Mouse (Mus musculus): Measurements from ENCODE around the gene Zbtb17. TPM values are rescaled to one million over a fixed set of nuclear protein-coding genes. Genes with fewer than 3 reads are reported as not detected.

The Zbtb17 gene
- polyA plus RNA-seq, 1 experiment from 2014 or later = 13.3 TPM

DNA sequence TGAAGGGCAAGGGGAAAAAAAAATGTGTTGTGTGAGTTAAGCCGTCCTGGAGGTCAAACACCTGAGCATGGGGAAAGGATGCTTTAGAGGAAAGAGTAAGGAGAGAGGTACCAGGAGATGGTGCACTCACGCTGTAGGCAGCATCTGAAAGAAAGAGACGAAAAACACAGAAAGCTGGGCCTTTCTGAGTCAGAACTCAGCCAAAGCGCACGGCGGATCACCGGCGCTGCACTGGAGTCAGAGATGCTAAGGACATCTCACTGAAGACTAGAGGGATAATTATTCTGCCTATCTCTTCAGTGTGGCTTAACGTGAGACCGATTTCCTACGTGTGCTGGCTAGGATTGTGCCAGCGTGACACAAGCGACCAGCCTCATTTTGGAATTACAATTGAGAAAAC, 16.5 kb upstream of the Zbtb17 start:
- no peaks in the 10 kb centered on the region for H3K27me3 ChIP-seq (ENCODE audit: control insufficient read depth, insufficient read depth, low read length)
- ATAC-seq (ENCODE audit: low FRiP score, low TSS enrichment) = no peak

DNA sequence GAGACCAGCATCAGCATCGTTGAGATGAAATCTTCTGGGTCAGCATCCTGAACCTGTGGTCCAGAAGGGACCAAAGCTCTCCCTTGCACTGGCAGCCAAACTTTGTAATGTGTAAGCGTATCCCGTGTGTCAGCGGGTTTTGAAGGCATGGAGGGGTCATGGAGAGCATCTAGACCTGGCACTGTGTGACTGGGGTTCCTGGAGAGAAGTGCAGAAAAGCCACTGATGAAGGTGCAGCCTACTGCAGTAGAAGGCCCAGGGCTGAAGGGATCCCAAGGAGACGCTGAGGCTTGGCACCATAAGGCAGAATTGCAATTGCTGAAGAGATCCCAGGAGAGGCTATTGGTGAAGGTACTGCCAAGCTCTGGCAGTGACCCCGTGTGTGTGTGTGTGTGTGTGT, 15.1 kb upstream of the Zbtb17 start:
- ATAC-seq (ENCODE audit: low FRiP score, low TSS enrichment) = no peak
- 84% methylated on average over 6 of the region's 6 CpGs for WGBS
- no peak for TF ChIP-seq EP300 (optimal IDR thresholded peaks at IDR 0.05)
- TF ChIP-seq CTCF (IDR thresholded peaks at IDR 0.05; ENCODE audit: low read depth) = no peak

More for the DNA sequence above, 16.5 kb upstream of the Zbtb17 start:
- Histone ChIP-seq H3K4me1 (replicated peaks; ENCODE audit: control insufficient read depth, insufficient read depth) (peaks cover 2% of the 10 kb centered on the region; the same call in 1 of the 2 replicates), H3K9ac (ENCODE audit: low read length) (no peak overlapping the region), H3K4me3 (ENCODE audit: low read depth, low read length) (no peak overlapping the region), H3K9me3 (ENCODE audit: control insufficient read depth, low read length) (no peaks in the 10 kb centered on the region), H3K4me2 (replicated peaks; ENCODE audit: low read depth) (no peak overlapping the region), H3K36me3 (ENCODE audit: control insufficient read depth, insufficient read depth, low read length) (no peaks in the 10 kb centered on the region), H3K27ac (replicated peaks) (no peak overlapping the region)
- no peak for TF ChIP-seq EP300 (optimal IDR thresholded peaks at IDR 0.05)
- TF ChIP-seq CTCF (IDR thresholded peaks at IDR 0.05; ENCODE audit: low read depth) = no peak
- no peak for DNase-seq (ENCODE audit: low spot score)
- WGBS = 86% methylated on average over 13 of the region's 13 CpGs

DNA sequence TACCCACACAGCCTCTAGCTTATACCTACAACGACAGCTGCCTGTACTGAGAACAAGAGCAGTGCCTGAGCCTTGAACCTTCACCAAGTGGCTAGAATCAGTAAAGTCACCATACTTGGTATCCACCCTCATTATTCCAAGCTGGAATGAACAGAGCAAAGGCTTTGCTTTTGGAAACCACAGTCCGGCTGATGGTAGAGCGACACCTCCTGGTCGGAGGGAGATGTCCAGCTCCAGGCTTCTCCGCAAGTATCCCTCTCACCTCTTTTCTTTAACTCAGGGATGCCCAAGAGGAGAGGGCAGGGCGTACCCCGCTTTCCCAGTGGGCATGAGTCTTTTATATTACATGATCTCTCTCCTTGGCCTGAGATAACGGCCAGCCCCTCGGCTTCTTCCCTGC, 14.6 kb upstream of the Zbtb17 start:
- Histone ChIP-seq H3K4me3 (ENCODE audit: low read depth, low read length) (no peak overlapping the region), H3K36me3 (ENCODE audit: control insufficient read depth, insufficient read depth, low read length) (no peaks in the 10 kb centered on the region), H3K27ac (replicated peaks) (no peak overlapping the region), H3K4me1 (replicated peaks; ENCODE audit: control insufficient read depth, insufficient read depth) (peaks cover 2% of the 10 kb centered on the region; the same call in 1 of the 2 replicates), H3K9ac (ENCODE audit: low read length) (no peak overlapping the region), H3K9me3 (ENCODE audit: control insufficient read depth, low read length) (no peaks in the 10 kb centered on the region), H3K4me2 (replicated peaks; ENCODE audit: low read depth) (no peak overlapping the region), H3K27me3 (ENCODE audit: control insufficient read depth, insufficient read depth, low read length) (no peaks in the 10 kb centered on the region)
- no peak for TF ChIP-seq EP300 (optimal IDR thresholded peaks at IDR 0.05)
- TF ChIP-seq CTCF (IDR thresholded peaks at IDR 0.05; ENCODE audit: low read depth) = peak; percentile 82
- DNase-seq (ENCODE audit: low spot score) (peak; percentile 61), ATAC-seq (ENCODE audit: low FRiP score, low TSS enrichment) (no peak)
- WGBS = 48% methylated on average over 9 of the region's 9 CpGs

More for the DNA sequence above, 15.1 kb upstream of the Zbtb17 start:
- no peak for DNase-seq (ENCODE audit: low spot score)
- no peak overlapping the region for H3K4me2 ChIP-seq (replicated peaks; ENCODE audit: low read depth)
- no peaks in the 10 kb centered on the region for H3K9me3 ChIP-seq (ENCODE audit: control insufficient read depth, low read length)
- no peaks in the 10 kb centered on the region for H3K27me3 ChIP-seq (ENCODE audit: control insufficient read depth, insufficient read depth, low read length)
- H3K4me3 ChIP-seq (ENCODE audit: low read depth, low read length) = no peak overlapping the region
- peaks cover 2% of the 10 kb centered on the region; the same call in 1 of the 2 replicates for H3K4me1 ChIP-seq (replicated peaks; ENCODE audit: control insufficient read depth, insufficient read depth)
- H3K36me3 ChIP-seq (ENCODE audit: control insufficient read depth, insufficient read depth, low read length) = no peaks in the 10 kb centered on the region
- no peak overlapping the region for H3K27ac ChIP-seq (replicated peaks)
- no peak overlapping the region for H3K9ac ChIP-seq (ENCODE audit: low read length)

DNA sequence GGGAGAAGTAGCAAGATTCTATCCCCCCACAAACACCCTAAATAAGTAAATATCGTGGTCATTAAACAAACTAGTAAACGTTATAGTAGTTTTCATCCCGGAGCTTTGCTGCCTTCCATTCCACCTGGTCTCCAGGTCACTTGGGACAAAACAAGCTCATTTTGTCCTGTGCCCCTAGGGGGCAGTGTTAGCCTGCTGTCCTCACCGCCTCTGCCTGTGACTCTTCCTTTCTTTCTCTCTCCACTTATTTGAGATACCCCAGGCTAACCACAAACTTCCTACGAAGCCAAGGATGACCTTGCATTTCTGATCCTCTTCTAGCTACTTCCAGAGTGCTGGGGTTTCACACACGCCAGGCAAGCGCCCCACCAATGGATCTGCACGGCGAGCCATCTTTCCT, 13.5 kb upstream of the Zbtb17 start:
- peak; percentile 78 for DNase-seq (ENCODE audit: low spot score)
- Histone ChIP-seq H3K36me3 (ENCODE audit: control insufficient read depth, insufficient read depth, low read length) (no peaks in the 10 kb centered on the region), H3K27ac (replicated peaks) (no peak overlapping the region), H3K9ac (ENCODE audit: low read length) (no peak overlapping the region), H3K9me3 (ENCODE audit: control insufficient read depth, low read length) (no peaks in the 10 kb centered on the region), H3K4me3 (ENCODE audit: low read depth, low read length) (no peak overlapping the region), H3K27me3 (ENCODE audit: control insufficient read depth, insufficient read depth, low read length) (no peaks in the 10 kb centered on the region), H3K4me2 (replicated peaks; ENCODE audit: low read depth) (no peak overlapping the region), H3K4me1 (replicated peaks; ENCODE audit: control insufficient read depth, insufficient read depth) (peaks cover 2% of the 10 kb centered on the region; the same call in 1 of the 2 replicates)
- ATAC-seq (ENCODE audit: low FRiP score, low TSS enrichment) = no peak
- TF ChIP-seq CTCF (IDR thresholded peaks at IDR 0.05; ENCODE audit: low read depth) (peak; percentile 94), EP300 (optimal IDR thresholded peaks at IDR 0.05) (no peak)
- WGBS = 43% methylated on average over 9 of the region's 9 CpGs

DNA sequence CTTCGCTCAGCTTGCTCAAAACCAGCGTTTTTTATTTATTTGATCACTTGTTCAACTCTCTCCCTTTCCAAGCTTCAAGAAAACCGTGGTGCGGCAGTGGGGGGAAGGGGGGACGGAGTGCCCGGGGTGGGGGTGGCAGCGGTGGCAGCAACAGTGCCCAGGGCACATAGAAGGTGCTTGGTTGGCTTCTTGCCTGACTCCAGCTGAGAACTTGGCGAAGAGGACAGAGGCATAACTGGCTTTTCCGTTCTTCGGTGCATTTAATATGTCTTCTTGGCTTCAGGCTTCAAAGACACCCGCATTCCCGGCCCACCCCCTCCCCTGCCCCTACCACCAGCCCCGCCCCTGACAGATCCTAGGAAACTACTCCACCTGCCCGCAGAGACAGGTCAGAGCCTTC, 11.8 kb upstream of the Zbtb17 start:
- WGBS = 50% methylated on average over 14 of the region's 14 CpGs
- no peak overlapping the region for H3K4me3 ChIP-seq (ENCODE audit: low read depth, low read length)

DNA sequence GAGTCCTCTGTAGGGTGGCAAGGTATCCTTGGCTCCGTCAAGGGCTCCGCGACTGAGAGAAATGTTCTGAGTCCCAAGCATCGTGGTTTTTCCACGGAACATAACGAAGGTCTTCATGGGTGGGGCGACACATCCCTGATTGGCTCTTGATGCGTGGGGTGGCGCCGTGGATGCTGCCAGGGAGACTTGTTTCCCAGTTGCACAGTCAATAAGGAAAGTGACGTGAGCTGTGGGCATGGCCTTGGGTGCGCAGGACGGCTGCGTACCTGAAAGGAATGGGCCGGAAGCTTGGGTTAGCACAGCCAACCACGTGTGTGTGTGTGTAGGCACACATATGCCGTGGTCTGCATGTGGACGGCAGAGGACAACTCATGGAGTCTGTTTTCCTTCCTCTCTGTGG, 11.3 kb upstream of the Zbtb17 start:
- Histone ChIP-seq H3K4me2 (replicated peaks; ENCODE audit: low read depth) (no peak overlapping the region), H3K27me3 (ENCODE audit: control insufficient read depth, insufficient read depth, low read length) (no peaks in the 10 kb centered on the region), H3K4me3 (ENCODE audit: low read depth, low read length) (no peak overlapping the region), H3K9ac (ENCODE audit: low read length) (no peak overlapping the region), H3K4me1 (replicated peaks; ENCODE audit: control insufficient read depth, insufficient read depth) (no peaks in the 10 kb centered on the region), H3K9me3 (ENCODE audit: control insufficient read depth, low read length) (no peaks in the 10 kb centered on the region), H3K27ac (replicated peaks) (no peak overlapping the region), H3K36me3 (ENCODE audit: control insufficient read depth, insufficient read depth, low read length) (no peaks in the 10 kb centered on the region)
- ATAC-seq (ENCODE audit: low FRiP score, low TSS enrichment) = no peak
- 84% methylated on average over 18 of the region's 18 CpGs for WGBS
- TF ChIP-seq CTCF (IDR thresholded peaks at IDR 0.05; ENCODE audit: low read depth) (no peak), EP300 (optimal IDR thresholded peaks at IDR 0.05) (no peak)
- DNase-seq (ENCODE audit: low spot score) = no peak

More for the DNA sequence above, 11.8 kb upstream of the Zbtb17 start:
- Histone ChIP-seq H3K36me3 (ENCODE audit: control insufficient read depth, insufficient read depth, low read length) (no peaks in the 10 kb centered on the region), H3K4me1 (replicated peaks; ENCODE audit: control insufficient read depth, insufficient read depth) (no peaks in the 10 kb centered on the region), H3K9me3 (ENCODE audit: control insufficient read depth, low read length) (no peaks in the 10 kb centered on the region), H3K9ac (ENCODE audit: low read length) (no peak overlapping the region), H3K27ac (replicated peaks) (no peak overlapping the region), H3K4me2 (replicated peaks; ENCODE audit: low read depth) (no peak overlapping the region), H3K27me3 (ENCODE audit: control insufficient read depth, insufficient read depth, low read length) (no peaks in the 10 kb centered on the region)
- DNase-seq (ENCODE audit: low spot score) (no peak), ATAC-seq (ENCODE audit: low FRiP score, low TSS enrichment) (no peak)
- TF ChIP-seq CTCF (IDR thresholded peaks at IDR 0.05; ENCODE audit: low read depth) = no peak
- TF ChIP-seq EP300 (optimal IDR thresholded peaks at IDR 0.05) = no peak

Data from stomach, postnatal 0 days (tissue).